Mouse (Mus musculus): ENCODE results near the gene Cyp11a1.

The Cyp11a1 gene

GRCm38 (mm10) chr9:58005753-58006461 lies at the start of gene Cyp11a1:
Cyp11a1 (plus strand) TSS chr9:58006411.
- DNase-seq, result peak; percentile 45

DNA sequence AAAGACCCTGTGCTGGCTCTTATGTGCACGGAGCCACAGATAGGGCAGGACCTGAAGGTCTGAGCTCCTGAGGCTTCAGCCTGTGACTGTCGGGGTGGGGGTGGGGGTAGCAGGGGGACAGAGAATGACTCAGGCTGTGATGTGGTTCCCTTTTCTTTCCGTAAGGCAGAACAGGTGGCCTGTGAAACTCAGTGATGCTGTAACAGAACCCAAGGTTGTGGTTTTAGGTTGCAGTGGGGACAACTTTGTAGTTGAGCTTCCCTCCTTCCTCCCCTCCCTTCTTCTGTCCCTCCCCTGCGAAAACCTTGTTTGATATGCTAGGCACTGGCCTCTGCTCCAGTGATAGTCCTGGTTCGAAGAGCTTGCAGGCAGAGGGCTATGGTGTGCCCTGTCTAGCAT lies 49.4 kb upstream of the Cyp11a1 start:
- DNase-seq, result peak; percentile 58 to 62

GRCm38 (mm10) chr9:57958615-57959014 lies 47.6 kb upstream of the Cyp11a1 start:
- no peak for DNase-seq

DNA sequence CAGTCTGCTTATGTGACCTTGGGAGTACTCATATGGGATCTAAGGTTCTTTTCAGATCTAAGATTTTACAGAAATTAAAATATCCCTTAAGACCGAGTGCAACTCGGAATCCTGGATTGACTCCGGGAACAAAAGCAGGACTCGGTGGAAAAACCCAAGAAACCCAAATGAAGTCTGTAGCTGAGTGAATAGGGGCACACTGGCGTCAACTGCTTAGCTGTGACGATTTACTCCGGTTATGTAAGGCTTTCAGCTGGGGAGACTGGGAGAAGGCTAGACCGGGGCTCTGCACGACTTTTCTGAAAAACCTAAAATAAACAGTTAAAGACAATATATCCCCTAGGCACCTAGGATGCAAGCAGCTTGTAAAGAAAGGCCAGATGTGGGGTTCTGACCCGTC lies 46.8 kb upstream of the Cyp11a1 start:
- DNase-seq, result no peak

DNA sequence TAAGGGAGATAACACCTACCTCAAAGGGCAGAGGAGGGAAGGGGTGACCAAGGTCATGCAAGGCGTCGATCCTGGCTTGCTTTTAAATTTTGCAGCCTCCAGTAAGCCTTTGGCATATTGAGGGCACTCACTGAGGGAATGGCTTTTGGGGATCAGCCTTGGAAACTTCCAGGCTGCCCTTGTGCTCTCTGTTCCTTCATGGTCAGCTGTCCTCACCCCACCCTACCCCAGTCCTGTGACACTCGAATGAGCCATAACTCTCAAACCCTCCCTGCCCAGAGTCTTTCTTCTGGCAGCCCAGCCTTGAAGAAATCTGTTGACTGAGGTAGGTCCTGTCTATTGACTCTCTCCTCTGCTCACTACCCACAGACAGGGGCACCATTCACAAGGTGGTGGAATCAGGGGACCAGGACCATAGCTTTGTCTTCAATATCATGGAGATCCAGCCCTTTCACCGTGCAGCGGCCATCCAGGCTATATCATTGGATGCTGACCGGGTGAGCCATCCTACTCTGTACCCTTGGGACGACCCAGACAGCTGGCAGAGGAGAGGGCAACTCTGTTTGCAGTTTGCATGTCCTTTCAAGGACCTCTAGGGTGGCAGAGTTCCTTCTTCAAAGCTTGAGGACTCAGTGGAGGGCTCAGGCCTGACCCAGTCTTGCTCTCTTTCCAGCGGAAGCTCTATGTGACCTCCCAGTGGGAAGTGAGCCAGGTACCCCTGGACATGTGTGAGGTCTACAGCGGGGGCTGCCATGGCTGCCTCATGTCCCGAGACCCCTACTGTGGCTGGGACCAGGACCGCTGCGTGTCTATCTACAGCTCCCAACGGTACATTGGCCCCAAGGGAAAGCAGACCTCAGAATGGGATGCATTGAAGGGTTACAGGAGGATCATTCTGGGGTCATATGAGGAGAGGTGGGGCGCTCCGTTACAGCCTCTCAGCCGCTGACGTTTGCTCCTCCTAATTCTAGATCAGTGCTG lies 46.0 kb upstream of the Cyp11a1 start:
- DNase-seq, result no peak

DNA sequence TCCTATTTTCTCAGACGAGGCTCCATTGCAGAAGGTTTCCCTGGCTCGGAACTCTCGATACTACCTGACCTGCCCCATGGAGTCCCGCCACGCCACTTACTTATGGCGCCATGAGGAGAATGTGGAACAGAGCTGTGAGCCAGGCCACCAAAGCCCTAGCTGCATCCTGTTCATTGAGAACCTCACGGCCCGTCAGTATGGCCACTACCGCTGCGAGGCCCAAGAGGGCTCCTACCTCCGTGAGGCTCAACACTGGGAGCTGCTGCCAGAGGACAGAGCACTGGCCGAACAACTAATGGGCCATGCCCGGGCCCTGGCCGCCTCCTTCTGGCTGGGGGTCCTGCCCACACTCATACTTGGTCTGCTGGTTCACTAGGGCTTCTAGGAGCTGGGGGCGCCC lies 45.0 kb upstream of the Cyp11a1 start:
- DNase-seq, result no peak

DNA sequence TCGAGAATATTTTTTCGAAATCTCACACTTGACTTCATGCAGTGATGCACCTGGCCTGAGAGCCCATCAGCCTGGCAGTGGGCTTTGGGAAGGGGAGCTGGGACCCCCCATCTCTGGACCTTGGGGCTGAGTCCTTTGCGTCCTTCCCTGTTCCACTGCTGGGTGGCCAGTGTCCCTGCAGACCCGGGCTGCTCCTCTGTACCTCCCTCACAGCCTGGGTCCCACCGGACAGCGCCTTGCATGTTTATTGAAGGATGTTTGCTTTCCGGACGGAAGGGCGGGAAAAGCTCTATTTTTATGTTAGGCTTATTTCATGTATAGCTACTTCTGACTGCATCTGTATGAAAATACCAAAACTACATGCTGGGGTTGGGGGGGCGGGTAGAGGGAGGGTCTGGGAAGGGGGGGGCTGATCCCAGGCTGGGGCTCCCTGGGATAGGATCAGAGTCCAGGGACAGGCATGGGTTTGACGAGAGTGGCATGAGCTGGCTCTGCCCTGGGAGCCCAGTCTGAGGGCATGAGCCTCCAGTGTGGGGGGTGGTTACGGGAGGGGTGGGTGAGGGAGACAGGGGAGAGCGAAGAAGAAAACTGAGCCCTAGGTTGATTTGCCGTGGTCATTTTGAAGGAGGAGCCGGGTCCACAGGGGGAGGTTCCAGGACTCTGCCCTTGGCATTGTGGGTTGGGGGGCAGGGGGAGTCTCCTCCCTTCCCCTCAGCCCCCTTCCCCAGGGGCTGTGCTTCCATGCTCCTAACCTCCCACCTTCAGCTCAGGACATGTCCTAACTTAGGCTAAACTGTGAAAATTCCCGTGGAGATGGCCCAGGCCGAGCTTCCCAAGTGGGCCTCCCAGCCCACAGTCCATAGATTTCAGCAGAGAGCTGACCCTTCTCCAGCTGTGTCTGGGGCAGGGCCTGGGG lies 44.1 kb upstream of the Cyp11a1 start:
- DNase-seq, result no peak

- DNase-seq, result no peak
These were observed 42.8 kb upstream of the Cyp11a1 start for GRCm38 (mm10) chr9:57963249-57963997.

DNA sequence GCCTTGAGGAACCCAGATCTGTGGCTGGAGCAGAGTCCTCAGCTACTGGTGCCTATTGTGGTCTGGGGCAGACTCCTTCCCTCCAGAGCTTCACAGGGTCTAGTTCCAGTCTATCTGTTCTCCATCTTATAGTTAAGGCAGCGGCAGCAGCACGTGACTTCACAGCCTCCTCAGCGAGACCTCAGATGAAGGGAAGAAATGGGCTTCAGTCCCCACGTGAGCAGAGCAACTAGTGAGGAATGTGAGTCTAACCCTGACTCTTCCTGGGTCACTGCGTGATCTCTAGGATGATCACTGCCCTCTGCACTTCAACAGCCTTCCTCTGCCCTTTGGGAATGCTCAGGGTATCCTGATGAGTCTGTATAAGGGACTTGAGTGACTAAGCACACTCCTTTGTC lies 42.2 kb upstream of the Cyp11a1 start:
- DNase-seq, result no peak

DNA sequence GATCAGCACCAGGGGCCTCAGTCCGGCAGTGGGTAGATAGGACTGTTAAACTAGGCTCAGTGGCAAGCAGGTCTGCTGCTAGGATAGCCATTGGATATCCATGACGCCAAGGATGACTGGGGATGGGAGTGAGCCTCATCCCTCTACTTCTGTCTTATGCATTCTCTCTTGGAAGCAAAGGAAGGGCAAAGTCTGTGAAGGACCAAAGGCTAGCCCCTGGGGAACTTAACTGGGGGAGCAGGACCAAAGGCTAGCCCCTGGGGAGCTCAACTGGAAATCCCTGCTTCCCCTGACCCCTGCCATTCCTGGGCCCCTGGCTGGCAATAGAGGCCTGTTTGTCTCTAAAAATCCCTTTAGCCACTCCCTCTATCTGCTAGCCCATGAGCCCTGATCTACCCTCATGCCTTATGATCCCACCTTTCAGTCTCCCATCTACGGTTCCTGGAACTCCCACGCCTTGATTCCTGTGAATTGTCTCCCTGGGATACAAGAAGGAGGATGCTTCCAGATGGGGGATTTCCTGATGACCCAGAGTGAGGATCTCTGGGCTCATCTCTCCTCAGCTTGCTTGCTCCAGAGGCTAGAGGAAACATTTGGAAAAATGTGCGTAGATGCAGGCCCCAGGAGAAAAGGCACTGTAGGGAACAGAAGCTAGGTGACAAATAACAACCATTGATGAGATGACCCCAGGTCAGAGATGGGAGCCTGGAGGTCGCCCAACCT lies 41.5 kb upstream of the Cyp11a1 start:
- no peak for DNase-seq

DNA sequence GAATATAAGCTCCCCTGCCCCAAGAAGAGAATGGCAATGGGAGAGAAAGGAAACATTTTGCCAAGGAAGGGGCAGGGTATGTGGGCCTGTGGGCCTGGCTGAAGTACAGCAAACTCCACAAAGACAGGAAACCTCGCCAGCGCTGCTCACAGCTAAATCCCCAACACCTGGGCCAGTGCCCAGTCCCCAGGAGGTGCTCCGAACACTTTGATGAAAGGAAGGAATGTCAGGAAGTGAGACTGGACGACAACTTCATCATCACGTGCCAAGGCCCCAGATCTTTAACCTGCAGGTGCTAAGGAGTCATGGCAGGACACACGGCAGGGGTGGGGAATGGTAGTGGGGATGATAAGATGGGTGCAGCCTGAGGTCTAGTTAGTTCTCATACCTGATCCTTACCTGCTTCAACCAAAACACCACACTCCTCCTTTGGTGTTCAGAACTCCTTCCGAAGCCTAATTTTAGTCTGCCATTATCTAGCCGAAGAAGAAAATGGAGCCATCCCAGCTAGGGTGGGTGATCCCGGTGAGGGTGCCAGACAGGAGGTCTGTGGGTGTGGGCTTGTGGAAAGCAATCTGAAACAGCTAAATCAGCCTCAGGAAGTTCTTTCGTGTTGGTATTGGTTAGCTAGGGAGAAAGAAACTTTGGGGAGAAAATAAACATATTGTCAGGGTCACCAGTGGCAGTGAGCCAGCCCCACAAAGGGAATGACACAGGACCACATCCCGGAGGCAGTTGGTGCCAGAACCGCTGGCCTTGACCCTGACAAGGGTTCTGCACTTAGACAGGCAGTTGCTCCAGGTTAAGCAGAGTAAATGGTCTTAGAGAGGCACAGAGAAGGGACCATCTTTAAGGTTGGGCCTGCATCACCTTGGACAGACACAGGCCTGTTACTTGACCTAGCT lies 40.7 kb upstream of the Cyp11a1 start:
- DNase-seq, result no peak

DNA sequence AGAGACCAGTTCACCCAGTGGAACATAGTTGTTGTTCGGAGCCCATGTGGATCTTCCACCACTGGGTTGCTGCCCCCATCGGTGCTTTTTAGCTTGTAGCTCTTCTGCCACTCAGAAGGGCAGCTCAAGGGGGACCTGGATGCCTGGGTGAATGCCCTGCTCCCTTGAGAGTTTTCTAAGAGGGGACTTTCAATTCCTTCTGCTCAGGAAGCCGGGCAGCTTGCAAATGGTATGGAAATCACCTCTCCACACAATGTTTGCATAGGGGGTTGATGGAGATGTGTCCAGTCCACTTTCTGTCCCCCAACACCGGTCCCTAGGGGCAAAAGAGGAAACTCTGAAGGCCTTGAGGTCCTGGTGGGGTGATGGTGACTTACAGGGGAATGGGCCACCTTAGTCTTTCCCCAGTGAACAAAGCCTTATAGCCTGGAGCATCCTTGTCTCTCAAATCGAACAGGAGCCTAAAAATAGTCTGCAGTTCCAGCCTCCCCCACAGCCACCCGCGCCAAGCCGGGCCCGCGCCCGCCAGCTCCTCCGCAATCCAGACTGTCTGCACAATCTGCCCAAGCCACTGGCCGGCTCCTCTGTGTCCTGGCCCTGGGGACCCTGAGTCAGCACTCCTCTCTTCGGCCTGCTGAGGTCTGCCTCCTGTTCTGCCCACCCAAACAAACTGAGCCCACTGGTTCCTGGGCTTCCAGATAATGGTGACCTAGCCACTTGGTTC lies 38.8 kb upstream of the Cyp11a1 start:
- peak; percentile 30 to 38 for DNase-seq

- peak in 1 of 2 experiments; percentile 31 for DNase-seq
These were observed 37.9 kb upstream of the Cyp11a1 start for GRCm38 (mm10) chr9:57968166-57968771.

DNA sequence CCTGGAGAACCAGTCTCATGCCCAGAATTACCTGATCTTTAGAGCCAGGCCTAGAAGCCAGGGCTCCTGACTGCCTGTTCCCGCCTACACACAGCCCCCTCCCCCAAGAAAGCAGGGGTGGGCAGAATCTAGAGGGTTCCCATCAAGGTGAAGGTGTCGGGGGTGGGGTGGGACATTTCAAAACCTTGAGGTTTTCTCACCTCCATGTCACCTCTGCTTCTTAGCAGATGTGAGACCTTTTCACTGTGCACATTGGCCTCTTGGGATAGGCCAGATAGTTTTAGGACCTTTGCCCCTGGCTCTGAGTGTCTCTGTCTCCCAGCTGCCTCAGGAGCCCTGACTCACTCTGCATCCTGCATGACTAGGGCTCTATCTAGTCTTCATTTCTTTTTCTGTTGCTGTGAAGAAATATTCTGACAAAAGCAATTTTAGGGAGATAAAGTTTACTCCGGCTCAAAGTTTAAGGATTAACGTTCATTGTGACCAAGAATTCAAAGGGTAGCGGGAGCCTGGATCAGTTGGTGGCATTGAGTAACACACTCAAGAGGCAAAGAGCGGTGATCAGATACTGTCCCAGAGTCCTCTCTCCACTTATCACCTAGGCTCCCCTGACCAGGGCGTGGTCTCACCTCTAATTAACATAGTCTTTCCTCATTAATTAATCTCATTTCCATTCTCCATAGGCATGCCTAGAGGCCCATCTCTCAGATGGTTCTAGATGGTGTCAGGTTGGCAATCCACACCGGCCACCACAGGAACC lies 37.2 kb upstream of the Cyp11a1 start:
- no peak for DNase-seq

DNA sequence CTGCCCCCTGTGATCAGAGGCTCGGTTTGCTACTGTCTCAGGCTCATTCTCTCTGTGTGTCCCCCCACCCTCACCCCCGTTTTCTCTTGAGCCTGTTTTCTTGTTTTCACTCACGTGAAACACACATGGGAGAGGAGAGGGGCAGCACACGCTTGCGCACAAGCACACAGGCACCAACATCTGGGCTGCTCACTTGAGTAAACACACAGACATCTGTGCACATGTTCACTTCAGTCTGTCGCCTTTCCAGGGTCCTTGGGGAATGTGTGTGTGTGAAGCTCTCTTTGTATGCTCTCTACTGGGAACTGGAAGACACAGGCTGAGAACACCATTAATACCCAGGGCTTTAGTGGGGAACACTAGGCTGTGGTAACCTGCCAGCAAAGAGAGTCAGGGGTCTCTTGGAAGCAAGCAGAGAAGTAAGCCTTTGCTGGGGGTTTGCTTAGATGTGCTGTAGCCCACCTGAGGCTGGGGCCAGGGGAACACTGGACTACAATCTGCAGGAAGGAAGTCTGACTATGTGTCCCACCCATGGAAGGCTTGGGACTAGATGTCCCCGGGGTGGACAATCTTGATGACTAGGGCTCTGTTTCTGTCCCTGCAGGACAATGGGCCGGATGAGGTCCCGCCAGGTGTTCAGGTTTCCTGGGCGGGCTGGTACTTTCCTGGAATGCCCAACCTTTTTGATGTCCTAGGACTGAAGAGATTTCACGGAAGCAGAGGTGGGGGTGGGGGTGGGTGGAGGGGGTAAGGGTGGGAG lies 36.3 kb upstream of the Cyp11a1 start:
- no peak for DNase-seq

DNA sequence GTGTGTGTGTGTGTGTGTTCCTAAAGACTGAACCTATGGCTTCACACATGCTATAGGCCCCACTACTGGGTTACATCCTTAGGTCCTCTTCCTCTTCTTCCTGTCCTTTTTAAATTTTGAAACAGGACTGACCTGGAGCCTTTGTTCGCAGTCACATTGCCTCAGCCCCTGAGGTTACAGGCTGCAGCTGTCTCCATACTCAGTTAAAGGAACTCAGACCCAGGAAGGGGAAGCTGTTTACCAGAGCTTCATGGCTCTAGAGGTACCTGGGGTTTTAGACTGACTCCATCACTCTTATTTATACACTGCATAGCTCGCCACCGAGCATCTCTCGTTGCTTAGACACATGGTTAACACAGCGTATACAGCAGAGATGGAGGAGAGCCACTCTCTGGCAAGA lies 34.8 kb upstream of the Cyp11a1 start:
- DNase-seq, result peak; percentile 24 to 26

DNA sequence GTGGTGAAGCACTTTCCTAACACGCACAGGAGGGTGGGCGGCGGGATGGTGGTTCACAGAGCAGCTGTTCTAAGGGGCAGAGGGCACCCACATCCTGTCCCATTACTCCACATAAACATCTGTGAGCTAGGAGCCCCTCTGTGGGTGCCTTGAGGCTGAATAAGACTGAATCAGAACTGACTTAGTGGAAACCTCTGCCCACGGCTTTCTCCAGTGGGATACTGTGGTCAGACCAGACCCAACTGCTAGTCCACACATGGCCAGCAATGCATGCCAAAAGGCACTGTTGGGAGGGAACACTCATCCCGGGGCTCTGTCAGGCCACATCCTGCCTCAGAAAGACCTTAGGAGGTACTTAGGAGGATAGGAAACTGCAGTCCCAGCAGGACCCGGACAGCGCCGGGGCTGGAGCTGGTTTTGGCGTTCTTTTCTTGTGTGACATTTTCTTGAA lies 34.0 kb upstream of the Cyp11a1 start:
- DNase-seq, result peak; percentile 32 to 38
